Mouse (Mus musculus): ENCODE results near the gene Zzz3.

DNA sequence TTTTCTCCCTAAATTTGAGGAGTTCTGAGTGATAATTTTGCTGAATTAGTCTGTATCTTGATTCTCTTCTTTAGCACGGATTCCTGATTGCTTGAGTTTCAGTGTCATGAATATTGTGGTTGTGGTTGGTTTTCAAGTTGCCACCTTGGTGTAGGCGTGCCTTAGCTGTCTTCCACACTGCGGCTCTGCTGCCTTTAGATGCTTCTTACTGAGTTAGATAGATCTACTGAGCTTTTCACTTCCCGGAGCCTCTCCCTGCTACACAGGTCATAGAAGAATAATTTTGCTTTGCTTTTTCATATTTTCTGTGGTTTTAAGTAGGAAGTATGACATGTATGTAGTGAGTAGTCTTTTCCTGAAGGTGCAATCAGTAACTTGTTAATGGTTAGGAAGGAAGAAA is 47.5 kb downstream of the Zzz3 start:
- TF ChIP-seq CTCF (IDR thresholded peaks at IDR 0.05; ENCODE audit: insufficient read depth, low read depth, low read length) (no peak), POLR2A (IDR thresholded peaks at IDR 0.05; ENCODE audit: insufficient read depth, low read depth, low read length) (no peak)
